Mouse (Mus musculus): ENCODE measurements around the gene Rbfox2.

Gene Rbfox2

DNA sequence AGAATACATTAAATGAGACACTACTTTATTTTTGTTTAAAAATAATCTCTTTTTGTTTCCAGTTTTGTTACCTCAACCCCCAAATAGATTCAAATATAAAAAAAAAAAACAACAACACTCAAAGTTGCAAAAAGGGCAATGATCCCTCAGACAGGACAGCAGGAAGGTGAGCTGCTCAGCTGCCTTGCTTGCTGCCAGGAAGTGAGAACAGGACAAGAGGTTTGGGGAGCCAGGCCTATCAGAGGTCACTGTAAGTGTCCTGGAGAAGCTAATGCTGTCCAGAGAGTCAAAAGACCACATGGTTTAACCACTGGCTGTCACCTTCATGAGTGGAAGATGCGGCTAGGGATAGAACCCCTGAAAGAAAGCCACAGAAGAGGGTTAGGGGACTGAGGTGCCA is 161.8 kb downstream of the Rbfox2 start:
- DNase-seq (ENCODE audit: low spot score) = no peak

DNA sequence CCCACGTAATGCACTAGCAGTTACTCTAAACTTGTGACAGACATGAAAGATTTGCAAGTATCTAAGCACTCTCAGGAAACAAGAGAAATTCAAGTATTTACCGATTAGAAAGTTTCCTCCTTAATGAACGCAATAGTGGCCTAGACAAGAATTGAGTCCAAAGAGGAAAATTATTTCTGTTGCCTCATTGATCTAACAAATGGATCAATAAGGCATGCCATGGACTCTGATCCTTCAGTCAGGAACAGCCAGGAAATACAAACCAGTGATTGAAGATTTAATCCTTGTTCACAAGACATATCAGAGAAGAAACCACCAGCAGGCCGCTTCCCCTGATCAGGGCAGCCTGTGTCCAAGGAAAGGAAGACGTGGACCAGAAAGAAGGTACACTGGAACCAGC is 164.0 kb downstream of the Rbfox2 start:
- DNase-seq (ENCODE audit: low spot score) = no peak

DNA sequence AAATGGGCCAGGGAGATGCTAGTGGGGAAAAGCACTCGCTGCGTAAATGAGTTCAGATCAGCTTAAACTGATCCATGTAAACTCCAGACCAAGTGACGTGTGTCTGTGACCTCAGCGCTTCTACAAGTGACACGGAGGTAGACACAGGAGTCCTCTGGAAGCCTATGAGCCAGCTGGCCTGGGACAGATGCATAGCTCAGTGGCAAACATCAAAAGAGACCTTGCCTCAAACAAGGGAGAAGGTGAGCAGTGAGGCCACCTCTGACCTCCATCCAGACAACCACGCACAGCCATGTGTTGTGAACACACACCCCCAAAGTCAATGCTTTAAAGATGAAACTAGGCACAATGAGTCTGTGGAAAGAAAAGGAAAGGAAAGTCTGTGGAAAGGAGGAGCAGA is 164.5 kb downstream of the Rbfox2 start:
- DNase-seq (ENCODE audit: low spot score) = no peak

DNA sequence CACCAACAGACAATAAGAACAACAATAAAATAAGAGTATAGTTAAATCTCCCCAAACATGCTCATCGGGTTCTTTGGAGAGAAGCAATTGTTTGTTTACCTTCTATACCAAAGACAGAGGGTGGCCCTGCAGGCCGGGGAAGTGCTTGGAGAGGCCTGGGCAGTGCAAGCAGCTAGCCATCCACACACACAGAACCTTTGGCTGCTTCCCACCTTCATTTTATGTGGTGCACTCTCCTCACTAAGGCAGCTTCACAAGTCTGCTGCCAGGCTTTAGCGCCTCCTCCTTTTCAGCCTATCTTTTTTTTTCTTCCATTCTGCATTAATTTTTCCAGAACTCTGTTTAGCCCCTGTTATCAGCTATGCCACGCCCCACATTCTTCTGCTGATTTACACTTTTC is 165.1 kb downstream of the Rbfox2 start:
- no peak for DNase-seq (ENCODE audit: low spot score)

DNA sequence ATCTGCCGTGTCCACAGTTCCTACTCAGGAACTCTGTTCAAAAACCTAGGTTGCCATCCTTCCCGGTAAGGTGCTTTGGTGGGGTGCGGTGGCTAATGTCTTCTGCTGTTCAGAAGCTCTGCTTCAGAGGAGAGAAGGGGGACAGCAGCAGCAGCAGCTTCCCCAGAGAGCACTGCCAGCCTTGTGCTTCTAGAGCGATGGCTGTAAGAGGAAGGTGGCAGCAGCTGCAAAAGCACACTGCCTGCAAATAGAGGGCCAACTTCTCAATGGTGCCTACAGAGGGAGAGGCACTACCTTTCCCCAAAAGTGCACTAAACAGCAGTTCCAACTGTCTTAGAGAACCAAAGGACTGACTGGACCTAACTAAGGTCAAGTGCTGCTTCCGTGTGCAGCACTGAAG is 168.5 kb downstream of the Rbfox2 start:
- no peak for DNase-seq (ENCODE audit: low spot score)

DNA sequence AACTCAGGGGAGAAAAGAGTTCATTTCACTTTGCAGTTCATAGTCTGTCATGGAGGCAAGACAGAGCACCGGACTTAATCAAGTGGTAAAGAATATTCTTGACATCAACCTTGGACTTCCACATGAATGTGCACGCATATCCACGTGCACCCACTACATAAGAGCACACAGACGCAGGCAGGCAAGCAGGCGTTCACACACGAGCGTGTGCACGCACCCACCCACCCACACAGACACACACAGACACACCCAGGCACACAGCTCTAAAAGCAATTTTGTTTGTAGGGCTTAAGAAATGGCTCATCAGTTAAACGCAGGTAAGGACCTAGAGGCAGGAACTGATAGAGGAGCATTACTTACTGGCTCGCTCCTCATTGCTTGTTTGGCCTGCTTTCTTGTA is 172.3 kb downstream of the Rbfox2 start:
- DNase-seq (ENCODE audit: low spot score) = no peak

DNA sequence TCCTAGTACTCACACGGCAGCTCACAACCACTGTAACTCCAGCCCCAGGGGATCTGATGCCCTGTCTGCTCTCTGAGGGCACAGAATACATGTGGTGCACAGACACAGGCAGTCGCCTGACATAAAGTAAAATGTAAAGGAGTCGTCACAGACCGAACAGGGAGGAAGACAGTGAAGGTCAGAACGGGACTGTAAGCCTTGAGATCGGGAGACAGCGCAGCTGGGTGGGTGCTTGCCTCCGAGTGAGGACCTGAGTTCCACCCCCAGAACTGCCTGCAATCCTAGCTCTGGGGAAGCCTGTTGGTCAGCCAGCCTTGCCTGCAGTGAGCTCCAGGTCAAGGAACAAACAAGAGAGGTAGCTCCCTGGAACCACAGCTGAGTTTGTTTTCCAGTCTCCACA is 177.7 kb downstream of the Rbfox2 start:
- DNase-seq (ENCODE audit: low spot score) = no peak

DNA sequence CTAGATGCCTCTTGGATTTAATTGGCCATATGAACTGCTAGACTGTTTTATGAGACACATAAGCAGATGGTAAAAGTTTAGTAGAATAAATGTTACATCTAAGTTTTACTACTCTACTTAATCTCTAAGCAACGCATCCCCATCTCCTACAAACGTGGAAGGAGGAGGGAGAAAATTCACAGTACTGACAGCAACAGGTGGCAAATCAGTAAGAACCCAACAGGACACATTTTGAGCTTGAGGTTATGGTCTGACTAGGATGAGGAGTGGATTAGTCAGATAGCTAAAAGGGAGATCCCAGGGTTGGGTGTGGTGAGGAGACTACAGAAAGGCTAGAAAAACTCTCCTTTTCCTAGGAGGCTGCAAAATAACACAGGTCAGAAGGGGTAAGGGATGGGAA is 179.1 kb downstream of the Rbfox2 start:
- no peak for DNase-seq (ENCODE audit: low spot score)

DNA sequence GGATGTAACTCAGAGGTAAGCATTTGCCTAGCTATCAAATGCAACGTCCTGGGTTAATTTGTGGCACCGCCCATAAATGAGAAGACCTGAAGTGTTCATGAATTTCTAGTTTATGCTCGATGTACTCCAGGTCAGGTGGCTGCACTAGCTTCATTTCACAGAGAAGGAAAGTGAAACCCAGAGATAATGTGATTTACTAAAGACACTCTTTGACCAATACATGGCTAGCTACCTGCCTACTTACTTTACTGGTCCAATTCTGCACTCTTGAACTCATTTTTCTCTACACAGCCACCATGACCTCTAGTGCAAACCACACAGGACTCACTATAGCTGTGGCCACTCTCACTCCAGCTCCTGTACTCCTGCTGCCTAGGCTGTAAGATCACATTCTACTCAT is 180.1 kb downstream of the Rbfox2 start:
- DNase-seq (ENCODE audit: low spot score) = no peak

DNA sequence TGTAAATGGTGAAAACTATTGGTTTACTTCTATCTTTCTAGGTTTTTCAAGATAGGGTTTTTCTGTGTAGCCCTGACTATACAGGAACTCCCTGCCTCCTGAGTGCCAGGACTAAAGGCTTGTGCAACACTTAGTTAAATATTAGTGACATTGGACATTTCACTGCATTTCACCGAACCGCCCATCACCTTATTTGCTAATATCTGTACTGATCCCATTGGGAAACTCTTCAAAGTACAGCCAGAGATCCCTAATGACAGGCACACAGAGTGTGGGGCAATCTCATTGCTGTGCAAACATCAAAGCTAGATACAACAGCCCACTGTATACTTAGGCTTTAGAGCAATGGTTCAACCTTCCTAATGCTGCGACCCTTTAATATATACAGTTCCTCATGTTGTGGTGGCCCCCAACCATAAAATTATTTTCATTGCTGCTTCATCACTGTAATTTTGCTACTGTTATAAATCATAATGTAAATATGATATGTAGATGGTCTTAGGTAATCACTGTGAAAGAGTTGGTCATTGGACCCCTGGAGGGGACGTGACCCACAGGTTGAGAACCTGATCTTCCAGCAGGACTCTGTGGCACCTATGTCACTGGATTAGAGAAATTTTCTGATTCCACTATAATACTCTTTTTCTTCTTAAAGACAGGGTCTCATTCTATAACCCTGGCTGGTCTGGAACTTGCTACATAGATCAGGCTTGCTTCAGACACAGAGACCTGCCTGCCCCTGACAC is 182.3 kb downstream of the Rbfox2 start:
- DNase-seq (ENCODE audit: low spot score) = no peak

DNA sequence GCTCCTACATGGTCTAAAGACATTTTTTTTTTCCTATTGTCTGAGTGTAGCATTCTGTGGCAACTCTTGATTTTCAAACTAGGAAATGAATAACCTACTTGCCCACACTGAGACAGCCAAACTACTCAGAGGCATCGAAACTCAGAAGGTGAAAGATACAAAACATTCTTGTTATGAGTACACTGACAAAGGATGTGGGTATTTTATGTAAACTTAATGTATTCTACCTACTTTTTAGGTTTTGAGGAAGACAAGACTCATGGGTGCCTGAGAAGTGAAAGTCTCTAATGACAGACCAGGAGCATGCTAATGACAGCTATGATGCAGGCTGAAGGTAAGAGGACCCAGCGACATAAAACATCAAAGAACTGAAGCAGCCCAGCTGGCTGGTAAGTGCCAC is 184.0 kb downstream of the Rbfox2 start:
- no peak for DNase-seq (ENCODE audit: low spot score)

DNA sequence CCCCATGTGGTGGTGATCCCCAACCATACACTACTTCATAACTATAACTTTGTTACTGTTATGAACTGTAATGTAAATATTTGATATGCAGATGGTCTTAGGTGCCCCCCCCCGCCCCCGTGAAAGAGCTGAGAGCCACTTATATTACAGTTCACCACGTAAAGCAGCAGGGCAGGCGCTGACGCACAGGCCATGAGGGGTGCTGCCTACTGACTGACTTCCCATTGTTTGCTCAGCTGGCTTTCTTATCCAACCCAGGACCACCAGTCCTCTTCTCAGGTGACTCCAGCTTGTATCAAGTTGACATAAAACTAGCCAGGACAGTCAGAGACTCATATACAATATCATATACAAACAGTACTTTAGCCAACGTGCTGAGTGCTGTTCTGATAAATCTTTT is 184.6 kb downstream of the Rbfox2 start:
- no peak for DNase-seq (ENCODE audit: low spot score)

DNA sequence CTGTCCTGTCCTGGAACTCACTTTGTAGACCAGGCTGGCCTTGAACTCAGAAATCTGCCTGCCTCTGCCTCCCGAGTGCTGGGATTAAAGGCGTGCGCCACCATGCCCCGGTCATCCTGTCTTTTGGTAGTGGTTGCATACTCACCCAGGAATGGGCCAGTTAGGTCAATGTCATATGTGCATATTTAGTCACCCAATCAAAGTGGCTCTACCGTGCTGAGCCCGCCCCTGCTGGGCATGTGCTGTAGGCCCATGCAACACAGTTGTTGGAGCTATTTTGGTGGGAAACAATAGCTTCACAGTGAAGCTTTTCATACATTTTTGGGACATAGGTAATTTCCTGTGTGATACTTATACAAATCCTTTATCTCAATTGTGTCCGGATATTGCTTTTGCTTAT is 187.1 kb downstream of the Rbfox2 start:
- DNase-seq (ENCODE audit: low spot score) = no peak

DNA sequence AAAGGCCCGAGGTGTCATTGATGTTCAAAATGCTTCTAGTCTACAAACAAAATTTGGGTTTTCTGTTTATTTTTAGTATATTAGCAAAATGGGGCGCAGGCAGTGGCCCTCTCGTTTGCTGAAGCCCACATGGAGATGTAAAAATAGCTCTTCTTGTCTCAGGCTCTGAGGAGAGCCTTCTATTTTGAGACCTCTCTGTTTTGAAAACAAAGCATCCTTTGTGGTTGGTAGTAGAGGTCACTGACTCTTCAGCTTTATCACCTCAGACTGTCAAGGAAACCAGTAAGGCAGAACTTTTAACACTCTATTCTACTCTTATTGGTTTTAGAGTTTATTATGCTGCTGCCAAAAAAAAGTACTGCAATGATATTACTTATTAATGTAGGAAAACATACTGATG is 189.6 kb downstream of the Rbfox2 start:
- no peak for DNase-seq (ENCODE audit: low spot score)

DNA sequence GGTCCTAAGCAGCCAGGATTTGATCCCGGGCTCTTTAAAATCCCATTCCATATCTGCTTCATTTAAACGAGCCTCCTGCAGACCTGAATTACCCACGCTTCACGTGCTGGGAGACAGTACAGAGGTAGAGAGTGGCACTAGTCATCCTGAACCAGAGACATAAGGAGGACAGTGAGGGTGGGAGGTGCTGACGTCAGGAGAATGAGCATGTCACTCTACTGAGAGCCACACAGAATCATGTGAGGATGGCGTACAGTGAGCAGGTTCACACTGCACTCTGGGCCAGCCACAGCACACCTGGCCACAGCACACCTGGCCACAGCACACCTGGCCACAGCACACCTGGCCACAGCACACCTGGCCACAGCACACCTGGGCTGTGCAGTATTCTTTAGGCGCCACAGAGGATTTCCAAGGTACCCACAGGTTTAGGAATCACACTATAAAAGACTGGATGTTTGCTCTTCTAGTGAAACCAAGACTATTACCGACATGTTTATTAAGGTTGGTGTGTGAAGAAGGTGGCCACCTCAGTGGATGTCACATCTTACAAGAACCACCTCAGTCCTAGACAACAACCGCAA is 190.6 kb downstream of the Rbfox2 start:
- DNase-seq (ENCODE audit: low spot score) = no peak

DNA sequence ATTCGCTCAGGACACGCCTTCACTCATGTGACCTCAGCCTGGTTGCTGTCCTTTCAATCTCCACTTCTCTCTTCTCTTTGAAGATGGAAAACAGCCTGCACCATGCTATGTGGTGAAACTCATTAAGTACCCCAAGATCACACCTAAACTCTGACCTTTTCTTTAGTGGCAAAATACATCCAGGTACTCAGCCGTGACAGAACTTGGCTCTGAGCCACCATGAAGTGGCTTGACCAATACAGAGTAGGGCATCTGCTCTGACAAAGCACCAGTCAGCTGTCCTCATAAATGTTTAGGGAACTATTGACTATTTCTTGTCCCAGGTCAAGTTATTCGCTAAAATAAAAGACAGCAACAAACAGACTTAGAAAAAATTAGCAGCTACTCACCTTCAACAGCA is 191.3 kb downstream of the Rbfox2 start:
- no peak for DNase-seq (ENCODE audit: low spot score)

DNA sequence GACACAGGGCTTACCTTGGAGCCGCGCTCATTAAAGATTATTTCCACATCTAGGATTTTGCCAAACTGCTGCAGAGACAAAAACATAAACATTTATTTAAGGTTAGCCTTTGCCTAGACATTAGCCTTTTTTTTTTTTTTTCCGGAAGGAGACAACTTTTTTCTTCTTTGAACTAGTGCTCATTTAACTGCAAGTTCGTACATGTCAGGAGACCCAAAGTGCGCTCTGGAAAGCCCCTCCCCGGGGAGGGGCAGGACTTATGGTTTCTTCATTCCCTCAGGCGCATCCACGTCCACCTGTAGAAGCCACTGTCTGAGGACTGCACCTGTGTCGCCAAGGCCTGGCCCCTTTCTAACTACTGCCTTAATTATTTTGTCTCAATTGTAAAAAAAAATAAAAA is 193.2 kb downstream of the Rbfox2 start:
- DNase-seq (ENCODE audit: low spot score) = no peak

DNA sequence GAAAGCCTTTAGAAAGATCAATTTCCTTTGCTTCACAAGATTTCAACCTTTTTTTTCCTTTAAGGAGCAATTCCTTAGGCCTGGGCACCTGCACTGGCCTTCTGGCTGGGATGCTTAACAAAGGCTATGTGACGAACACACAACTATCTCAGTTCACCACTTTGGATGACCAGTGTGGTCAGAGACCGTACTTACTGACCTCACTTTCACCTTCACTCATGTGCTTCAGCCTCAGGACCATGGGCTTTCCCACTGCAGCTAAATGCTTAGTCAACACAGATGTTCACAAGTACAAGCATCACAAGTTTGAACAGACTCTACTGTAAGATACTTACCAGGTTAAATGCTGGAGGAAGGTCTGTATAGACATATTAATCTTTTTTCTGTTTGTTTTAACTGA is 194.4 kb downstream of the Rbfox2 start:
- no peak for DNase-seq (ENCODE audit: low spot score)

DNA sequence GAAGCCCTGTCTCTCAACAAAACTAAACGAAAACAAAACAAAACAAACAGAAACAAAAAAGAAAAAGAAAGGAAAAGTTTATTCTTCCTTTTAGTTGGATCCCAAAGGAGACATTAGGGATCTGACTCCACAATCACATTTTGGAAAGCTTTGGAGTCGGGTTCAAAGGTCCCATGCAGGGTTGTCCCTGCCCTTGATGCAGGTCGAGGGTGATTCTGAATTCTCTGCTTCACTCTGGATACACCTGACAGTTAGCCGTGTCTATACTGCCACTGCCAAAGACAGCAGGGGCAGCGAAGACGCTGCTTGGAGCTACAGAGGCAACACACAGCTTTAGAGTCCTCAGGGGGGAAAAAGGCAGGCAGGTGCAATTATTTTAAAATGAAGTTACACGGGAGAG is 194.9 kb downstream of the Rbfox2 start:
- DNase-seq (ENCODE audit: low spot score) = no peak

DNA sequence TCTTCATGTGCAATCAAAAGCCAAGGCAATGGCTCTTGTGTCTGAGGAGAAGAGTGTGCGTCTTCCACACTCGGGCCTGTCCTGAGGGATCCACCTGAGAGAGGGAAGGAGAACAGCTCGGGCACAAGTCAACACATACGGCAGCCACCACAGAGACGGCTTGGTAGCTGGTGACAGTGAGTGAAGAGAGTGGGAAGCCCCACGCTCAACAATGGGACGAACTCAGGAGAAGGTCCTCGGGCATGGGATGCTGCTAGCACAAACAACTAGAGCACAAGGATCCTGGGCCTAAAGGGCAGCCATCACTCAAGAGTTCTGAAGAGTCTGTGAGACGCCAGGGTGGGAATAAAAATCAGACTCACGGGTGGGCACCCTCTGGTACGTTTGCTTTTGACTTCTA is 196.4 kb downstream of the Rbfox2 start:
- no peak for DNase-seq (ENCODE audit: low spot score)

DNA sequence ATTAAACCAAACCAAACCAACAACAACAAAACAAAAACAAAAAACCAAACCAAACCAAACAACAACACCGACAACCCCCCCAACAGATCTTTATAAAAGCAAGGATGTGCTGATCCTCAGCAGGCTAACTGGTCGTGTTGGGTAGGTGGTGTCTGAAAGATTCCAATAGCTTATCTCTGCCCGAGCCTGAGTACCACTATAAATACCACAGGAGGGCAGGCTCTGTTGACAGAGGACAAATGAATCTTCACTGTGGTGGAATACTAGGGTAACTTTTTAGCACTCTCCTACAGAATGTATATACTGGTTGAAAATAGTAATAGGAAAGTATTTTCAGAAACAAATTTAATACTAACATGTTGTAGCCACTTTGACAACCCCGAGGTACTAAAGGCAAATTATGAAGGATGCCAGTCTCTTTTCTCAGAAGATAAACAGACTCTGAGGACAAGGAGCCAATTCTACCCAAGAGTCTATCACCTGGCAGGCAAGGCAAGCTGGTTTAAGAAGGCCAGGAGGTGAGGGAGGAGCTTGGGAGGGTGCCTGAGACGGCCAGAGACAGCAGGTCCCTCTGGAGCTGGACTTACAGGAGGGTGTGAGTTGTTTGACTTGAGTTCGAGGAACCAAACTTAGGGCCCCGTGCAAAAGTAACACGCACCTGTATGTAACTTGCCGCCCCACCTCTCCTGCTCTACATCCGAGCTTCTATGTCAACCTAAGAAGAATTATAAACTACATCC is 199.5 kb downstream of the Rbfox2 start:
- no peak for DNase-seq (ENCODE audit: low spot score)

DNA sequence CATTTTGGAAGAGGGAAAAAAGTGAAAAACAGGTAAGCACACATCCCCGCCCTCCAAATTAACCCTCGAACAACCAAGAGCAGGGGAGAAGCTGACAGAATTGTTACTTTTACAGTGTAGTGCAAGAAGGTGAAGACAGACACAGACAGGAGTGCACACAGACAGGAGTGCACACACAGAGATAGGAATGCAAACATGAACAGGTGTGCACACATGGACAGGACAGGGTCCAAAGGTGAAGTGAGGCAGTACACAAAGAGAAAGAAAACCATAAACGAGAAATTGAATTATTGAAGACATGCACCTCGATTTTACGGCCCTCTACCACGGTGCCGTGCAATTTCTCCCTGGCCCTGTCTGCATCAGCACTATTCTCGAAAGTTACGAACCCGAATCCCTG is 201.5 kb downstream of the Rbfox2 start:
- DNase-seq (ENCODE audit: low spot score) = no peak

DNA sequence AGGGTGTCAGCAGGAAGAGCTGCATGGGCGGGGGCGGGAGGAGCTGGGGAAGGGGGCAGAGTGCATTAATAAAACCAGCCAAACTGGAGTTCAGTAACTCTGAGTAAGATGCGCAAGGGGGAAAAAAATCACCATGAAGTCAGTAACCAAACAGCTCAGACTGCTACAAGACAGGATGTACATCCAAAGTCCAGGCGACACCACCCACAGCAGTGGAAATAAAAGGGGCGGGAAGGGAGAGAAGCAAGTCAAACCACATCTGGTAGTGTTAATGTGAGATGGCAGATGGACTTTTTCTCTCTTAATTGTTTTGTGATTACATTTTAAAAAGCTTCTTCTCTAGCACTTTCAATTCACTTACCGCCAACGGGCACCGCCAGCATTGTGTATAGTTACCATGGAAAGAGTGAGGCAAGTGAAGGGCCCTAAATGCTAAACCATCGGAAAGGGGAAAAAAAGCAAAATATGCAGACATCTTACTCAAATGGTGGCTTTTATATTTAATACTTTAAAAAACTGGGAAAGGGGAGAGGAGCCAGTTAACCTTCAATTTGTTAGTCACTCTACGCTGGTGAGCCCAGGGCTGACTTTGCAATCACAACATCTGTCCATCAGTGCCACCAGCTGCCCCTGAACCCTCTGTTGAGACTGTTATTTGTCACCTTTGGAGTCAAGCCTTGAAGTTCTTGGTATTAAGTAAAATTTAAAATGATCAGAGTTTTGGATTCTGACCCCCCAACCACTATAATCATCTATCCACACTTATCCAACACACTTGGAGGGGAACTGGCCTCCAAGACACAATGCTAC is 202.2 kb downstream of the Rbfox2 start:
- no peak for DNase-seq (ENCODE audit: low spot score)

All from ovary, postnatal 10 days (tissue).